Mouse (Mus musculus): ENCODE results near the gene Gm12216. TPM values are rescaled to one million over a fixed set of nuclear protein-coding genes. Genes with fewer than 3 reads are reported as not detected.
"Not testable (repeated sequence)": the region's sequence is repeated elsewhere in the genome, so short reads cannot be mapped to it uniquely, and the experiment has no call there.

Gene Gm12216
- total RNA-seq (2021), result 1 to 10 TPM; 1.6 to 2.1 TPM
- long read RNA-seq, experiment 1, partial matches to known transcripts, result 0 of 3 reads
- long read RNA-seq, experiment 1, other reads (novel, unspliced or antisense), result 3 of 3 reads
- long read RNA-seq, experiment 2, partial matches to known transcripts, result 0 of 1 reads
- long read RNA-seq, experiment 2, other reads (novel, unspliced or antisense), result 1 of 1 reads

GRCm38 (mm10) chr11:53858761-53859580, at the start of gene Gm12216:
Gene Gm12216 (minus strand): TSS chr11:53859256.
- DNase-seq, result peak; percentile 20 to 49
- intact Hi-C loops (cut with DNase I), result not testable (repeated sequence)

GRCm38 (mm10) chr11:53908686-53909085, 49.6 kb upstream of the Gm12216 start:
- intact Hi-C loops (cut with DNase I), result no loop called here
- DNase-seq, result no peak

- intact Hi-C loops (cut with DNase I), result no loop called here
- DNase-seq, result no peak
These were observed 45.5 kb upstream of the Gm12216 start for GRCm38 (mm10) chr11:53904534-53904925.

GRCm38 (mm10) chr11:53903781-53904533, 44.9 kb upstream of the Gm12216 start:
- intact Hi-C loops (cut with DNase I), result no loop called here
- no peak for DNase-seq

- DNase-seq, result no peak
- intact Hi-C loops (cut with DNase I), result no loop called here
These were observed 43.7 kb upstream of the Gm12216 start for GRCm38 (mm10) chr11:53902741-53903140.

GRCm38 (mm10) chr11:53900991-53901390, 41.9 kb upstream of the Gm12216 start:
- intact Hi-C loops (cut with DNase I), result no loop called here
- DNase-seq, result no peak

- intact Hi-C loops (cut with DNase I), result no loop called here
- DNase-seq, result no peak
These were observed 40.9 kb upstream of the Gm12216 start for GRCm38 (mm10) chr11:53899981-53900380.

GRCm38 (mm10) chr11:53899004-53899403, 39.9 kb upstream of the Gm12216 start:
- intact Hi-C loops (cut with DNase I), result no loop called here
- no peak for DNase-seq

- intact Hi-C loops (cut with DNase I), result no loop called here
- DNase-seq, result no peak
These were observed 37.9 kb upstream of the Gm12216 start for GRCm38 (mm10) chr11:53896935-53897334.

GRCm38 (mm10) chr11:53893451-53893850, 34.4 kb upstream of the Gm12216 start:
- no peak for DNase-seq
- intact Hi-C loops (cut with DNase I), result no loop called here

GRCm38 (mm10) chr11:53892716-53893416, 33.8 kb upstream of the Gm12216 start:
- no peak for DNase-seq
- intact Hi-C loops (cut with DNase I), result no loop called here

- intact Hi-C loops (cut with DNase I), result no loop called here
- peak; percentile 99 for DNase-seq
These were observed 32.7 kb upstream of the Gm12216 start, which contains the start of gene Slc22a5 for GRCm38 (mm10) chr11:53891505-53892451. Gene Slc22a5 (minus strand): TSS chr11:53891660.

- DNase-seq, result no peak
- intact Hi-C loops (cut with DNase I), result no loop called here
These were observed 31.9 kb upstream of the Gm12216 start for GRCm38 (mm10) chr11:53890906-53891504.

GRCm38 (mm10) chr11:53890225-53890624, 31.2 kb upstream of the Gm12216 start:
- intact Hi-C loops (cut with DNase I), result no loop called here
- no peak for DNase-seq

- DNase-seq, result no peak
- intact Hi-C loops (cut with DNase I), result no loop called here
These were observed 30.1 kb upstream of the Gm12216 start for GRCm38 (mm10) chr11:53889091-53889645.

- DNase-seq, result no peak
- intact Hi-C loops (cut with DNase I), result no loop called here
These were observed 29.2 kb upstream of the Gm12216 start for GRCm38 (mm10) chr11:53888242-53888641.

- intact Hi-C loops (cut with DNase I), result no loop called here
- DNase-seq, result no peak
These were observed 24.2 kb upstream of the Gm12216 start for GRCm38 (mm10) chr11:53883287-53883686.

GRCm38 (mm10) chr11:53878096-53878495, 19.0 kb upstream of the Gm12216 start:
- DNase-seq; intact Hi-C loops (cut with DNase I): not testable (repeated sequence)

GRCm38 (mm10) chr11:53876488-53876887, 17.4 kb upstream of the Gm12216 start:
- DNase-seq, result no peak
- intact Hi-C loops (cut with DNase I), result no loop called here

Measured in gastrocnemius, postnatal 36 days (tissue).